Mouse (Mus musculus): Measurements from ENCODE around the gene Prrt4. TPM values are rescaled to one million over a fixed set of nuclear protein-coding genes. Genes with fewer than 3 reads are reported as not detected.
A peak's percentile ranks its signal among the peaks of the same experiment; 100 is the strongest.

The Prrt4 gene
- polyA plus RNA-seq, 1 experiment from 2014 or later = 6.2 TPM

- H3K27ac ChIP-seq (replicated peaks; ENCODE audit: low read depth, low read length) = no peak overlapping the region
- H3K27me3 ChIP-seq (ENCODE audit: control insufficient read depth, insufficient read depth, low read length) = no peaks in the 10 kb centered on the region
- ATAC-seq (ENCODE audit: low FRiP score, low TSS enrichment) (no peak), DNase-seq (no peak)
- 82% methylated on average over 1 of the region's 1 CpGs for WGBS
- no peaks in the 10 kb centered on the region for H3K9me3 ChIP-seq (ENCODE audit: control insufficient read depth, low read length)
- H3K4me3 ChIP-seq (replicated peaks; ENCODE audit: low read depth, low read length) = no peak overlapping the region
- no peaks in the 10 kb centered on the region for H3K4me1 ChIP-seq (ENCODE audit: control insufficient read depth, insufficient read depth, low read length)
- no peak overlapping the region for H3K4me2 ChIP-seq (ENCODE audit: low read length)
- H3K36me3 ChIP-seq (ENCODE audit: control insufficient read depth, insufficient read depth, low read length) = no peaks in the 10 kb centered on the region
- H3K9ac ChIP-seq (replicated peaks; ENCODE audit: low read length) = no peak overlapping the region
These were observed 8.6 kb upstream of the Prrt4 start for GRCm38 (mm10) chr6:29187936-29188335.

GRCm38 (mm10) chr6:29179843-29180242 is 459 bp upstream of the Prrt4 start:
- Histone ChIP-seq H3K27me3 (ENCODE audit: control insufficient read depth, insufficient read depth, low read length) (0 out of 2 replicates have a peak, but pooled peaks cover 8% of the 10 kb centered on the region), H3K9me3 (ENCODE audit: control insufficient read depth, low read length) (no peaks in the 10 kb centered on the region), H3K27ac (replicated peaks; ENCODE audit: low read depth, low read length) (peak overlapping the region; percentile 90), H3K9ac (replicated peaks; ENCODE audit: low read length) (peak overlapping the region; percentile 83; the same call in 1 of the 2 replicates), H3K4me2 (ENCODE audit: low read length) (peak overlapping the region; percentile 86), H3K4me1 (ENCODE audit: control insufficient read depth, insufficient read depth, low read length) (peaks cover 5% of the 10 kb centered on the region; the same call in 1 of the 2 replicates), H3K36me3 (ENCODE audit: control insufficient read depth, insufficient read depth, low read length) (no peaks in the 10 kb centered on the region), H3K4me3 (replicated peaks; ENCODE audit: low read depth, low read length) (peak overlapping the region; percentile 60)
- 50% methylated on average over 8 of the region's 8 CpGs for WGBS
- no peak for DNase-seq
- ATAC-seq (ENCODE audit: low FRiP score, low TSS enrichment) = no peak

GRCm38 (mm10) chr6:29177901-29178879 is 1.2 kb downstream of the Prrt4 start:
- peak; percentile 49 for DNase-seq
- WGBS = 16% methylated on average over 16 of the region's 17 CpGs

GRCm38 (mm10) chr6:29175113-29175512 is 4.3 kb downstream of the Prrt4 start:
- 77% methylated on average over 3 of the region's 3 CpGs for WGBS
- H3K4me3 ChIP-seq (replicated peaks; ENCODE audit: low read depth, low read length) = no peak overlapping the region
- H3K27me3 ChIP-seq (ENCODE audit: control insufficient read depth, insufficient read depth, low read length) = peaks cover 28% of the 10 kb centered on the region
- H3K4me1 ChIP-seq (ENCODE audit: control insufficient read depth, insufficient read depth, low read length) = peaks cover 13% of the 10 kb centered on the region
- no peak overlapping the region for H3K27ac ChIP-seq (replicated peaks; ENCODE audit: low read depth, low read length)
- H3K4me2 ChIP-seq (ENCODE audit: low read length) = no peak overlapping the region
- H3K36me3 ChIP-seq (ENCODE audit: control insufficient read depth, insufficient read depth, low read length) = no peaks in the 10 kb centered on the region
- no peak overlapping the region for H3K9ac ChIP-seq (replicated peaks; ENCODE audit: low read length)
- no peaks in the 10 kb centered on the region for H3K9me3 ChIP-seq (ENCODE audit: control insufficient read depth, low read length)
- ATAC-seq (ENCODE audit: low FRiP score, low TSS enrichment) = no peak
- no peak for DNase-seq

More at GRCm38 (mm10) chr6:29177901-29178879, 1.2 kb downstream of the Prrt4 start:
- no peaks in the 10 kb centered on the region for H3K36me3 ChIP-seq (ENCODE audit: control insufficient read depth, insufficient read depth, low read length)
- H3K4me1 ChIP-seq (ENCODE audit: control insufficient read depth, insufficient read depth, low read length) = peaks cover 5% of the 10 kb centered on the region; the same call in 1 of the 2 replicates
- H3K27ac ChIP-seq (replicated peaks; ENCODE audit: low read depth, low read length) = peak overlapping the region; percentile 90
- peak overlapping the region; percentile 60 for H3K4me3 ChIP-seq (replicated peaks; ENCODE audit: low read depth, low read length)
- H3K9ac ChIP-seq (replicated peaks; ENCODE audit: low read length) = peak overlapping the region; percentile 83; the same call in 1 of the 2 replicates
- no peaks in the 10 kb centered on the region for H3K9me3 ChIP-seq (ENCODE audit: control insufficient read depth, low read length)
- H3K27me3 ChIP-seq (ENCODE audit: control insufficient read depth, insufficient read depth, low read length) = peaks cover 12% of the 10 kb centered on the region; the same call in 1 of the 2 replicates
- ATAC-seq (ENCODE audit: low FRiP score, low TSS enrichment) = peak; percentile 65
- H3K4me2 ChIP-seq (ENCODE audit: low read length) = peak overlapping the region; percentile 86

GRCm38 (mm10) chr6:29174368-29174767 is 5.0 kb downstream of the Prrt4 start:
- Histone ChIP-seq H3K9ac (replicated peaks; ENCODE audit: low read length) (no peak overlapping the region), H3K27me3 (ENCODE audit: control insufficient read depth, insufficient read depth, low read length) (peaks cover 36% of the 10 kb centered on the region), H3K4me2 (ENCODE audit: low read length) (no peak overlapping the region), H3K27ac (replicated peaks; ENCODE audit: low read depth, low read length) (no peak overlapping the region), H3K9me3 (ENCODE audit: control insufficient read depth, low read length) (no peaks in the 10 kb centered on the region), H3K36me3 (ENCODE audit: control insufficient read depth, insufficient read depth, low read length) (no peaks in the 10 kb centered on the region), H3K4me1 (ENCODE audit: control insufficient read depth, insufficient read depth, low read length) (peaks cover 11% of the 10 kb centered on the region), H3K4me3 (replicated peaks; ENCODE audit: low read depth, low read length) (no peak overlapping the region)
- WGBS = 19% methylated on average over 7 of the region's 7 CpGs
- peak; percentile 36 for DNase-seq
- ATAC-seq (ENCODE audit: low FRiP score, low TSS enrichment) = no peak

GRCm38 (mm10) chr6:29170952-29171388 is 8.4 kb downstream of the Prrt4 start:
- peak; percentile 90 for DNase-seq
- Histone ChIP-seq H3K4me1 (ENCODE audit: control insufficient read depth, insufficient read depth, low read length) (peaks cover 10% of the 10 kb centered on the region), H3K27ac (replicated peaks; ENCODE audit: low read depth, low read length) (no peak overlapping the region), H3K9ac (replicated peaks; ENCODE audit: low read length) (peak overlapping the region; percentile 65), H3K27me3 (ENCODE audit: control insufficient read depth, insufficient read depth, low read length) (peaks cover 42% of the 10 kb centered on the region), H3K4me2 (ENCODE audit: low read length) (peak overlapping the region; percentile 99), H3K4me3 (replicated peaks; ENCODE audit: low read depth, low read length) (peak overlapping the region; percentile 52), H3K36me3 (ENCODE audit: control insufficient read depth, insufficient read depth, low read length) (no peaks in the 10 kb centered on the region), H3K9me3 (ENCODE audit: control insufficient read depth, low read length) (no peaks in the 10 kb centered on the region)
- 0% methylated on average over 40 of the region's 40 CpGs for WGBS
- ATAC-seq (ENCODE audit: low FRiP score, low TSS enrichment) = peak; percentile 81

GRCm38 (mm10) chr6:29170063-29170921 is 9.1 kb downstream of the Prrt4 start:
- H3K9ac ChIP-seq (replicated peaks; ENCODE audit: low read length) = peak overlapping the region; percentile 65
- no peak overlapping the region for H3K27ac ChIP-seq (replicated peaks; ENCODE audit: low read depth, low read length)
- no peaks in the 10 kb centered on the region for H3K9me3 ChIP-seq (ENCODE audit: control insufficient read depth, low read length)
- peaks cover 10% of the 10 kb centered on the region for H3K4me1 ChIP-seq (ENCODE audit: control insufficient read depth, insufficient read depth, low read length)
- H3K4me3 ChIP-seq (replicated peaks; ENCODE audit: low read depth, low read length) = peak overlapping the region; percentile 52
- DNase-seq (peak; percentile 74), ATAC-seq (ENCODE audit: low FRiP score, low TSS enrichment) (peak; percentile 41)
- under 1% methylated on average over 62 of the region's 63 CpGs for WGBS
- peak overlapping the region; percentile 99 for H3K4me2 ChIP-seq (ENCODE audit: low read length)
- peaks cover 42% of the 10 kb centered on the region for H3K27me3 ChIP-seq (ENCODE audit: control insufficient read depth, insufficient read depth, low read length)
- no peaks in the 10 kb centered on the region for H3K36me3 ChIP-seq (ENCODE audit: control insufficient read depth, insufficient read depth, low read length)

GRCm38 (mm10) chr6:29169675-29170062 is 9.7 kb downstream of the Prrt4 start:
- ATAC-seq (ENCODE audit: low FRiP score, low TSS enrichment) = no peak
- Histone ChIP-seq H3K4me1 (ENCODE audit: control insufficient read depth, insufficient read depth, low read length) (peaks cover 10% of the 10 kb centered on the region), H3K4me3 (replicated peaks; ENCODE audit: low read depth, low read length) (peak overlapping the region; percentile 52; the same call in 1 of the 2 replicates), H3K9me3 (ENCODE audit: control insufficient read depth, low read length) (no peaks in the 10 kb centered on the region), H3K27me3 (ENCODE audit: control insufficient read depth, insufficient read depth, low read length) (peaks cover 42% of the 10 kb centered on the region), H3K27ac (replicated peaks; ENCODE audit: low read depth, low read length) (no peak overlapping the region), H3K36me3 (ENCODE audit: control insufficient read depth, insufficient read depth, low read length) (no peaks in the 10 kb centered on the region), H3K9ac (replicated peaks; ENCODE audit: low read length) (peak overlapping the region; percentile 65), H3K4me2 (ENCODE audit: low read length) (peak overlapping the region; percentile 99)
- no peak for DNase-seq
- WGBS = 6% methylated on average over 12 of the region's 12 CpGs

Data from midbrain, embryonic 14.5 days (tissue).